Mouse (Mus musculus): Measurements from ENCODE around the gene Plscr3.

DNA sequence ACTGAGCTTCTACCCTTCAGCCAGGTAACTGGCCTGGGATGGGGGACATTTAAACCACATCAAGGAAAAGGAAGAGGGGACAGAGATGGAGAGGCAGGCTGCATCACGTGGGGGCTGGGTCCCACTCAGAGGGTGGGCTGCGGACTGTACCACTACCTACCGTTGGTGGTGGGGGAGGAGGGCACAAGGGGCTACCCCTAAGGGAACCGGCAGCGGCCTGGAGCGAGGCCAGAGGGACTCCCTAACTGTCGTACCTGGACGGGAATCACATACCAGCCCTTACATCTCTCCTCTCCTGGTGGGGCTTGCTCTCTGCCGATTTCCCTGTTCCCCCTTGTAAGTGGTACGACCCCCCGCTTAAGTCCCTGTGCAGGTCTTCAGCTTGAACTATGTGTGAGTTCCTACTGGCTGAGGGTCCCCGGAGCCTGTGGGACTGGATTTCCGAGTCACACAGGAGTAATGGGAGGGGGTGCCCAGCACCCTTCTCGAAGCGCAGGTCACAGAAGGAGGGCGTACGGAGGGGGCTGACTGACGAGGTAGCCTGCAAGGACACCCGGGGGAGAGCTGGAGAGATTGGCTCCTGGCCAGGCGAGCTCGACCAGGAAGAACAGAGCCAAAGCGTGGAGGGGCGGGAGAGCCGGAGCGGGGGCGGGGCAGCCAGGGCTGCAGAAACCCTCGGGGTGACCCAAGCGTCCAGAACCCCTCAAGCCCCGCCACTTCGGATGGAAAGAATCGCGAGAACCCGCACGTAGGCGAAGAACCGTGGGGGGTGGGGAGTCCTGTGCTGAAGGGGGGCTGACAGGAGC lies 45.6 kb upstream of the Plscr3 start:
- TF ChIP-seq CTCF (IDR thresholded peaks at IDR 0.05; ENCODE audit: control insufficient read depth, insufficient read depth, insufficient read length) (no peak), USF1 (IDR thresholded peaks at IDR 0.05; ENCODE audit: low read depth) (peak; percentile 36), FOSL1 (IDR thresholded peaks at IDR 0.05; ENCODE audit: insufficient read depth, low read length, poor library complexity, severe bottlenecking) (no peak)
